Mouse (Mus musculus) bone marrow, adult 2 months (tissue): ENCODE measurements around the gene Epn3.

Experiments
- CTCF ChIP-seq: fragments of 200-500 bp; IDR thresholded peaks from 2 replicates; pipeline ENCODE4 v1.5.1; 2011; ENCODE audit warnings: low read length, control low read depth; ENCODE audit not compliant: control insufficient read depth, insufficient read depth
- POLR2A ChIP-seq: fragments of 200-500 bp; IDR thresholded peaks from 2 replicates; pipeline ENCODE4 v1.6.1; 2011; ENCODE audit warnings: low read depth, mild to moderate bottlenecking, control low read depth, low read length, borderline replicate concordance; ENCODE audit not compliant: control insufficient read depth

DNA sequence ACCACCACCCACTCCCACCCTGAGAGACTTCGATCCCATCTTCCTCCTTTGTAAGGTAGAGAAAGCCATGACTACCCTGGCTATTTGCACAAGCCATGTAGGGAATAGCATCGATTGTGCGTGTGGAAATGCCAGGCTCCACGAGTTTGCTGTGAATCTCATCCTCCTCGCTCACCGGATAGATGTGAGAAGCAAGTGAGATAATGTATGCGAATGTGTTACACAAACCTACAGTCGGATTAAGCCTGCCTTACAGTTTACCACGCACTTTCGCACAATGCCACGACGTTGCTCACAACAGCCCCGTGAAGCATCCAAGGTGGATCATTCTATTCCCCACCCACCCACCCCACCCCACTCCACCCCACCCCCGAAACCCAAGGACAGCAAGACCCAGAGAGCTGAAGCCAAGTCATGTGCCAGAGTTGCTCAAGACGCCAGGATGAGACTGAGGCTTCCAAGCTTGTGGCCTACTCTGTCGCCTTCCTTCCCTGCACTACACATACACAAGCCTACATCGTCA, 33.4 kb downstream of the Epn3 start:
- TF ChIP-seq CTCF, result no peak
- no peak for TF ChIP-seq POLR2A
